In the genomic region with DNA sequence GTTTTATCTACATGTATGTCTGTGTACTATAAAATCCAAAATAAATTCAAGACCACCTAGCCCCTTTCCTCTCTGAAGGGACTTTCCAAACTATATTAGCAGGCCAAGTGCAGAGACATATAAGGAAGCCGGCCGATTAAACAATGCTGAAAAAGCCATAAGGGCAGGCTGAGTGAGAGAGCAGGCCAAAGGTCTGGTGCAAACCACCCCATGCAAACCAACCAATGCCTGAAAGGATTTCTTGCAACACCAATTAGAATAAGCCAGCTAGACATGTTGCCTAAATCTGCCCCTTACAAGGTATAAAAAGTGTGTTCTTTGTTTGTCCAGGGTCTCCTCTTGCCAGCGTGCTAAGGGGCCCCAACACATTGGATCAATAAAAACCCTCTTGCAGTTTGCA, we compare ENCODE assay signal across 27 mouse cellular contexts. TPM values are rescaled to one million over a fixed set of nuclear protein-coding genes. Genes with fewer than 3 reads are reported as not detected.
DNase-seq lines count a peak whose midpoint lies in the region; TF ChIP-seq lines count a peak whose summit lies in the region.
"Had no signal": no experiment of that assay in that cellular context is flagged by ENCODE, and none has a peak within 500 bp of the region (broad histone marks: within the 10 kb centered on the region; RNA-seq: fewer than 3 reads in every experiment).

No protein-coding gene starts in this region.

- no peak overlapping the region for H3K27ac ChIP-seq in liver, adult 2 months (replicated peaks; ENCODE audit: insufficient read depth, low read depth, low read length)
- H3K27ac ChIP-seq: forebrain, embryonic 10.5 days; forebrain, embryonic 13.5 days; heart, adult 2 months; heart, embryonic 10.5 days; heart, embryonic 13.5 days; hindbrain, embryonic 14.5 days; hindbrain, postnatal 0 days had no signal

- WGBS in liver, adult 2 months: 46% methylated on average over 3 of the region's 3 CpGs

- H3K79me2 ChIP-seq in liver, adult 2 months (ENCODE audit: control insufficient read depth, insufficient read depth, low read length): no peaks in the 10 kb centered on the region

- TF ChIP-seq POLR2A in liver, adult 2 months (IDR thresholded peaks at IDR 0.05; ENCODE audit: extremely low read depth, insufficient read depth, low read length): no peak

- no peaks in the 10 kb centered on the region for H3K4me1 ChIP-seq in liver, adult 2 months (ENCODE audit: control insufficient read depth, insufficient read depth, low read length)
- H3K4me1 ChIP-seq: forebrain, embryonic 10.5 days; forebrain, embryonic 13.5 days; heart, embryonic 10.5 days; heart, embryonic 13.5 days had no signal

- no peak overlapping the region for H3K9ac ChIP-seq in liver, adult 2 months (ENCODE audit: low read depth, low read length)
- H3K9ac ChIP-seq: forebrain, embryonic 13.5 days; heart, embryonic 13.5 days; hindbrain, embryonic 14.5 days had no signal

- no peaks in the 10 kb centered on the region for H3K36me3 ChIP-seq in liver, adult 2 months (ENCODE audit: control insufficient read depth, insufficient read depth, low read length)
- H3K36me3 ChIP-seq: forebrain, embryonic 10.5 days; G1E; heart, embryonic 10.5 days; heart, embryonic 13.5 days had no signal

- DNase-seq in adrenal gland, postnatal 10 days: peak; percentile 31
- no peak for DNase-seq in adrenal gland, postnatal 25 days
- peak; percentile 71 for DNase-seq in liver, adult 2 months (ENCODE audit: extremely low read depth, low read depth, low spot score)
- DNase-seq in liver: no peak
- peak; percentile 57 for DNase-seq in adipocyte (ENCODE audit: low spot score)
- DNase-seq in spleen, postnatal 36 days (ENCODE audit: low spot score in 2 of 2): no peak
- DNase-seq: B cell, adult 2 months; cerebellum, adult 18-20 months; cerebellum, adult 9-10 months; cerebellum, postnatal 14 days; gastrocnemius, postnatal 10 days; gastrocnemius, postnatal 36 days; heart, adult 2 months; heart, postnatal 14 days; heart, postnatal 4 days; kidney, adult 11 months had no signal

- no peaks in the 10 kb centered on the region for H3K27me3 ChIP-seq in liver, adult 2 months (ENCODE audit: control insufficient read depth, insufficient read depth, low read length)
- H3K27me3 ChIP-seq: CH12.LX; forebrain, embryonic 13.5 days; heart, embryonic 13.5 days; Patski had no signal

- TF ChIP-seq CTCF in liver, adult 2 months (IDR thresholded peaks at IDR 0.05; ENCODE audit: low read depth, low read length): no peak

- no peak overlapping the region for H3K4me3 ChIP-seq in liver, adult 2 months (ENCODE audit: insufficient read depth, low read depth, low read length)
- H3K4me3 ChIP-seq: forebrain, embryonic 10.5 days; forebrain, embryonic 13.5 days; heart, adult 2 months; heart, embryonic 10.5 days; heart, embryonic 13.5 days had no signal

RNA-seq across cellular contexts. Expression of a gene that starts 23.8 kb away (rescaled TPM):
- total RNA-seq in adrenal gland, postnatal 10 days (2021): 10 to 100 TPM; 62.8 to 75.2 TPM
- 52.5 and 59.0 TPM in 2 replicates for total RNA-seq in adrenal gland, postnatal 25 days (2021)
- 57.1 and 70.8 TPM in 2 replicates for total RNA-seq in liver, adult 2 months (2014; rRNA removed)
- 13.3 and 14.9 TPM in 2 replicates for polyA plus RNA-seq in liver, adult 2 months (2012; rRNA removed)

RNA-seq across cellular contexts. Expression of a gene that starts 49.9 kb away (rescaled TPM):
- 10 to 100 TPM; 22.1 to 22.8 TPM for total RNA-seq in adrenal gland, postnatal 10 days (2021)
- total RNA-seq in adrenal gland, postnatal 25 days (2021): 4.9 and 5.0 TPM in 2 replicates
- 0.92 and 1.6 TPM in 2 replicates for total RNA-seq in liver, adult 2 months (2014; rRNA removed)
- polyA plus RNA-seq in liver, adult 2 months (2012; rRNA removed): 0.78 and 0.91 TPM in 2 replicates
- total RNA-seq: CH12.LX; G1E; granulocyte monocyte progenitor cell, adult 5-6 weeks had no signal
- polyA plus RNA-seq: G1E; inflammation-experienced regulatory T-cells, adult 6 months had no signal

Comparison
In these comparisons a context has a peak if more than half of its experiments do, and no peak if none do; other contexts are left out.
1. DNase-seq: peak in adrenal gland, postnatal 10 days (single experiment), liver, adult 2 months (single experiment) and adipocyte (single experiment); none in adrenal gland, postnatal 25 days (single experiment), liver (single experiment) and spleen, postnatal 36 days (0 of 2).